ENCODE assay signal across 17 mouse cellular contexts in genomic region chr1:164260171-164261028, GRCm38 (mm10). TPM values are rescaled to one million over a fixed set of nuclear protein-coding genes. Genes with fewer than 3 reads are reported as not detected.
DNase-seq lines count a peak whose midpoint lies in the region; ATAC-seq and TF ChIP-seq lines count a peak whose summit lies in the region.
"Had no signal": no experiment of that assay in that cellular context is flagged by ENCODE, and none has a peak within 500 bp of the region (broad histone marks: within the 10 kb centered on the region; RNA-seq: fewer than 3 reads in every experiment).

No protein-coding gene starts in this region.

- 70% methylated on average over 16 of the region's 16 CpGs for whole genome bisulfite sequencing in kidney, postnatal 0 days
- 66% methylated on average over 16 of the region's 16 CpGs for WGBS in liver, postnatal 0 days (ENCODE audit: insufficient replicate concordance)

- H3K4me3 ChIP-seq in kidney, postnatal 0 days (replicated peaks; ENCODE audit: low read depth, low read length) = no peak overlapping the region
- no peak overlapping the region for H3K4me3 ChIP-seq in liver, postnatal 0 days (ENCODE audit: low read depth, low read length)
- H3K4me3 ChIP-seq: forebrain, embryonic 12.5 days; hindbrain, embryonic 12.5 days had no signal

- no peaks in the 10 kb centered on the region for H3K9me3 ChIP-seq in kidney, postnatal 0 days (replicated peaks; ENCODE audit: low read length)
- H3K9me3 ChIP-seq in liver, postnatal 0 days (ENCODE audit: low read length) = no peaks in the 10 kb centered on the region
- H3K9me3 ChIP-seq: forebrain, embryonic 12.5 days; hindbrain, embryonic 12.5 days had no signal

- no peaks in the 10 kb centered on the region for H3K4me1 ChIP-seq in kidney, postnatal 0 days (replicated peaks; ENCODE audit: insufficient read depth, low read length)
- H3K4me1 ChIP-seq in liver, postnatal 0 days (ENCODE audit: insufficient read depth) = peaks cover 4% of the 10 kb centered on the region; the same call in 1 of the 2 replicates
- H3K4me1 ChIP-seq: forebrain, embryonic 12.5 days; hindbrain, embryonic 12.5 days had no signal

- peaks cover 22% of the 10 kb centered on the region for H3K36me3 ChIP-seq in kidney, postnatal 0 days (ENCODE audit: insufficient read depth, low read length)
- peaks cover 41% of the 10 kb centered on the region for H3K36me3 ChIP-seq in liver, postnatal 0 days (replicated peaks; ENCODE audit: insufficient read depth, low read length)

- DNase-seq in kidney, postnatal 0 days (ENCODE audit: low spot score) = no peak
- DNase-seq in kidney, adult 9 months = no peak
- DNase-seq in lung, postnatal 36 days = peak; percentile 13
- DNase-seq in lung, postnatal 25 days (ENCODE audit: low spot score) = no peak
- DNase-seq in liver, postnatal 0 days = no peak
- DNase-seq in thymus, adult 18-20 months = no peak
- no peak for DNase-seq in embryo, embryonic 9.5 days (ENCODE audit: extremely low spot score)
- DNase-seq: adrenal gland, postnatal 36 days; cerebellum, adult 8-10 months; gastrocnemius, postnatal 14 days; layer of hippocampus, adult 9-11 months; spleen, adult 18-20 months; thymus, postnatal 36 days had no signal

- H3K27me3 ChIP-seq in kidney, postnatal 0 days (ENCODE audit: insufficient read depth, low read length) = no peaks in the 10 kb centered on the region
- H3K27me3 ChIP-seq in liver, postnatal 0 days (ENCODE audit: insufficient read depth, low read length) = no peaks in the 10 kb centered on the region
- H3K27me3 ChIP-seq: forebrain, embryonic 12.5 days; hindbrain, embryonic 12.5 days had no signal

- TF ChIP-seq EP300 in liver, postnatal 0 days (IDR thresholded peaks at IDR 0.05; ENCODE audit: low read depth) = no peak

- H3K27ac ChIP-seq in kidney, postnatal 0 days = peak overlapping the region; percentile 14; the same call in 1 of the 2 replicates
- H3K27ac ChIP-seq in liver, postnatal 0 days (ENCODE audit: low read depth) = no peak overlapping the region
- H3K27ac ChIP-seq: forebrain, embryonic 12.5 days; hindbrain, embryonic 12.5 days had no signal

- H3K4me2 ChIP-seq in kidney, postnatal 0 days (ENCODE audit: low read length) = no peak overlapping the region
- H3K4me2 ChIP-seq in liver, postnatal 0 days (ENCODE audit: low read depth, low read length) = no peak overlapping the region
- H3K4me2 ChIP-seq: forebrain, embryonic 12.5 days; hindbrain, embryonic 12.5 days had no signal

- no peak overlapping the region for H3K9ac ChIP-seq in kidney, postnatal 0 days (ENCODE audit: low read depth, low read length)
- no peak overlapping the region for H3K9ac ChIP-seq in liver, postnatal 0 days (replicated peaks)
- H3K9ac ChIP-seq: forebrain, embryonic 12.5 days; hindbrain, embryonic 12.5 days had no signal

- no peak for TF ChIP-seq CTCF in kidney, postnatal 0 days (IDR thresholded peaks at IDR 0.05; ENCODE audit: low read depth)
- TF ChIP-seq CTCF in liver, postnatal 0 days (IDR thresholded peaks at IDR 0.05; ENCODE audit: low read depth) = no peak

- ATAC-seq in kidney, postnatal 0 days (replicated peaks; ENCODE audit: low FRiP score, low read depth) = no peak; the same call in 1 of the 2 replicates
- ATAC-seq in liver, postnatal 0 days = peak; percentile 23; the same call in 1 of the 2 replicates
- ATAC-seq: activated CD4-positive, CD25-positive, alpha-beta regulatory T cell, adult 4 months; inflammation-experienced regulatory T-cells, adult 6 months had no signal

RNA-seq across cellular contexts. Expression of gene Slc19a2, which starts 11.6 kb away (rescaled TPM):
- polyA plus RNA-seq in kidney, postnatal 0 days (2015; fragmentation: Nextera tagmentation; extraction: Ambion mirVana) = 8.6 and 8.7 TPM in 2 replicates
- polyA plus RNA-seq in liver, postnatal 0 days (2015; fragmentation: Nextera tagmentation; extraction: Ambion mirVana) = 31.1 and 31.4 TPM in 2 replicates

RNA-seq across cellular contexts. Expression of gene Ccdc181, which starts 15.0 kb away (rescaled TPM):
- polyA plus RNA-seq in kidney, postnatal 0 days (2015; fragmentation: Nextera tagmentation; extraction: Ambion mirVana) = 15.7 and 16.6 TPM in 2 replicates
- polyA plus RNA-seq in liver, postnatal 0 days (2015; fragmentation: Nextera tagmentation; extraction: Ambion mirVana) = 2.6 and 2.7 TPM in 2 replicates

RNA-seq across cellular contexts. Expression of gene Nme7, which starts 43.5 kb away (rescaled TPM):
- polyA plus RNA-seq in kidney, postnatal 0 days (2015; fragmentation: Nextera tagmentation; extraction: Ambion mirVana) = 41.7 and 42.0 TPM in 2 replicates
- 7.2 and 7.6 TPM in 2 replicates for polyA plus RNA-seq in liver, postnatal 0 days (2015; fragmentation: Nextera tagmentation; extraction: Ambion mirVana)

RNA-seq across cellular contexts. Expression of gene Blzf1, which starts 46.9 kb away (rescaled TPM):
- polyA plus RNA-seq in kidney, postnatal 0 days (2015; fragmentation: Nextera tagmentation; extraction: Ambion mirVana) = 25.0 and 29.7 TPM in 2 replicates
- 9.6 and 9.7 TPM in 2 replicates for polyA plus RNA-seq in liver, postnatal 0 days (2015; fragmentation: Nextera tagmentation; extraction: Ambion mirVana)
